Mouse (Mus musculus) regulatory T cell (primary cell): ENCODE measurements around the gene C2cd4d.

Experiments used
- in situ Hi-C: fragments of 300-600 bp; cut with MboI, MseI; formaldehyde crosslinking; loops from one replicate; pipeline ENCODE4 v1.15.1; 2025; ENCODE audit warnings: high pct_unique_total_duplicates

Gene C2cd4d

DNA sequence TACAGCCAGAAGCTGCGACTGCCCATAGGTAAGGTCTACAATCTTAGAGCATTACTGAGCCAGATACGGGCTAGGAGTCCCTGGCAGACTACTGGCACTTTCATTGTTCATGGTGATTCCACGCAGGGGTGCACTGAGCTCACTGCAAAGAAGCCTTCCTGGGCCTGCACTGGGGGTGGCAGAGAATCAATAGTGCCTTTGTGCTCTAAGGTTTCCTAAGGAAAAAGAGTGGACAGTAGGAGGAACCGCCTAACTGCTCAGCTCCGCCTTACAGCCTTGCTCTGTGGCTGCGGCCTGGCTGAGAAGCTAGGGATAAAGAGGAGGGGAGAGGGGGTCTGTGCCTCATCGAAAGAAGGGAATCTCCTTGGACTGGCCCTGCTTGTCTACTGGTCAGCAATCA, at the start of gene C2cd4d:
Gene C2cd4d, plus strand, starts transcription at position 301 of the 400 bp plus-strand sequence.
- in situ Hi-C loops: no loop called here

- in situ Hi-C loops: no loop called here
Measured at GRCm38 (mm10) chr3:94328681-94329080, 33.6 kb upstream of the C2cd4d start.

DNA sequence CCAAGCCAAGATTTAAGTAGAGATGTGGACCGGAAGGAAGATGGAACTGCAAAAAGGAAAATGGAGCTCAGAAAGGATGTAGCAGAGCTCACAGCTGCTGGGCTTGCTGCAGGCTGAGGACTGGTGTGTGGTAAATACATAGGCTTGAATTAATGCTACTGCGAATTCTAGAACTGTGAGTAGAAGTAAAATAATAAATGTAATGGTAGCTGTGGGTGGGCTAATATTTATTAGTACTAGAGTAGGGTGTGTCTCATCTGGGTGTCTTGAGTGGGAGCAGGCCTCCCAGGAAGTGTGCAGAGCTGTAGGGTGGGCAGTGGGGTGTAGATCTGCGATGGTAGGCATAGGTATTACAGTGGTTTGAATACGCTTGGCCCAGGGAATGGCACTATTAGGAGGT, 27.8 kb upstream of the C2cd4d start:
- in situ Hi-C loops: no loop called here

- in situ Hi-C loops: no loop called here
Measured at GRCm38 (mm10) chr3:94338522-94338921, 23.7 kb upstream of the C2cd4d start.

DNA sequence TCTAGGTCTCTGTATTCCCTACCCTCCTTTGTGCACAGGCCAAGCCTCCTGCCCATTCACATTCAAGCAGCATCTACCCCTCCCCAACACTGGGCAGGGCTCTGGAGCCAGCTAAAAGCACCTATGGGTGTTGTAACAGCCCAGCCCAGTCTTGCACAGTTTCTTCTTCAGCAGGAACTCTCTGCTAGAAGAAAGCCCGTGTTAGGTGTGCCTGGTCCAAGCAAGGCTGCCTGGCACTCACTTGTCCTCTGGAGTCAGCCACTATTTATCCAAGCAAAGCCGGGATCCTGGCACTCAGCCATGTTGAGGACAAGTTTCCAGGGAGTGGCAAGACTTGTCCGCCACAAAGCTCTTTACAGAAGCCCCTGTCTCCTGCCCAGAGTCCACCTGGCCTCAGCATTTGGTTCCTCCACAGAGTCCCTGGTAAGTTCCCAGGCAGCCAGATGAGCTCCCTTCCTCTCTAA, 20.2 kb upstream of the C2cd4d start, which contains the start of gene Them5:
Gene Them5, plus strand, starts transcription at position 141 of the 464 bp plus-strand sequence.
- in situ Hi-C loops: no loop called here

GRCm38 (mm10) chr3:94342552-94342951, 19.7 kb upstream of the C2cd4d start:
- in situ Hi-C loops: no loop called here

DNA sequence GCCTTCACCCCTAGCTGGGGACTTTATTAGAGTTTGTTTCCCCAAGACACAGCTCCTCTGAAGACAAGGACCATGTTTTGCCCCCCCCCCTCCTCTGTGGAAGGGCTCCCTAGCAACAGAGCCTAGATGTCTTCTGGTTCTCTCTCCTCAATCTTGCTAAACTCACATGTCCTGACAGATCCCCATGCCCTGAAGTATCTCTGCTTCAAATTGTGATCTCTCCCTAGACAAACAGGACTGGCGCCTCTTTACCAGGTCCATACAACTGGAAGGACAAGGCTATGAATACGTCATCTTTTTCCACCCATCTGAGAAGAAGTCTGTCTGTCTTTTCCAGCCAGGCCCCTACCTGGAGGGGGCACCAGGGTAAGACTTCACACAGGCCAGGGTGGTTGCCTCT, 18.1 kb upstream of the C2cd4d start:
- in situ Hi-C loops: no loop called here

- in situ Hi-C loops: no loop called here
Measured at GRCm38 (mm10) chr3:94344897-94345296, 17.3 kb upstream of the C2cd4d start.

DNA sequence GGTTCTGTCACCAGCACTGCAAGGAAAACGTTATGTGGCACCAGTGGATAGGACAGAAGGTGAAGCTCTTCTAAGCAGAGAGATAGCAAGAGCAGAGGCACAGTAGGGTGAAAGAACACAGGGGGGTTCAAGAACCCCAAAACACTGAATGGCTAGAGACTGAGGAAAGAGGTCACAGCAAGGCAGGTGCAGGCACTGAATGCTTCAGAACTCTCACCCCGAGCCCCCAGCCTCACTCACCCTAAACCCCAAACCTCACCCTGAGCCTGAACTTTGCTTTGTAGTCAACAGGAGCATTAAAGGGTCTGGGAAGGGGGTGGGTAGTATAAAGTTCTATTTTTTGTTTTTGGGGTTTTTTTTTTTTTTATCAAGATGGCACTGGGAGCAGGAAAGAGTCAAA, 14.1 kb upstream of the C2cd4d start:
- in situ Hi-C loops: no loop called here

DNA sequence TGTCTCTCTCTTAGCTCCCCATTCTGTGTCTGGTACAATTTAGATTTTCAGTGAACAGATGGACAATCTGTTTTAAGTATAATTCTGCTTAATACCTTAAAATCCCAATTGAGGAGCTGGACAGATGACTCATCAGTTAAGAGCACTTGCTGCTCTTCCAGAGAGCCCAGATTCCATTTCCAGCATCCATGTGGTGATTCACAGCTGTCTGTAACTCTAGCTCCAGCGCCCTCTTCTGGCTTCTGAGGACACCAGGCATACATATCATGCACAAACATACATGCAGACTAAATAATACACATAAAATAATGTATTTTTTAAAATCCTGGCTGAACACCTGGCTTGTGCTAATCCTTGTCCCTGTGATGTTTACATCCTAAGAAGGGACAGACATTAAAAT, 1.4 kb upstream of the C2cd4d start:
- in situ Hi-C loops: no loop called here

DNA sequence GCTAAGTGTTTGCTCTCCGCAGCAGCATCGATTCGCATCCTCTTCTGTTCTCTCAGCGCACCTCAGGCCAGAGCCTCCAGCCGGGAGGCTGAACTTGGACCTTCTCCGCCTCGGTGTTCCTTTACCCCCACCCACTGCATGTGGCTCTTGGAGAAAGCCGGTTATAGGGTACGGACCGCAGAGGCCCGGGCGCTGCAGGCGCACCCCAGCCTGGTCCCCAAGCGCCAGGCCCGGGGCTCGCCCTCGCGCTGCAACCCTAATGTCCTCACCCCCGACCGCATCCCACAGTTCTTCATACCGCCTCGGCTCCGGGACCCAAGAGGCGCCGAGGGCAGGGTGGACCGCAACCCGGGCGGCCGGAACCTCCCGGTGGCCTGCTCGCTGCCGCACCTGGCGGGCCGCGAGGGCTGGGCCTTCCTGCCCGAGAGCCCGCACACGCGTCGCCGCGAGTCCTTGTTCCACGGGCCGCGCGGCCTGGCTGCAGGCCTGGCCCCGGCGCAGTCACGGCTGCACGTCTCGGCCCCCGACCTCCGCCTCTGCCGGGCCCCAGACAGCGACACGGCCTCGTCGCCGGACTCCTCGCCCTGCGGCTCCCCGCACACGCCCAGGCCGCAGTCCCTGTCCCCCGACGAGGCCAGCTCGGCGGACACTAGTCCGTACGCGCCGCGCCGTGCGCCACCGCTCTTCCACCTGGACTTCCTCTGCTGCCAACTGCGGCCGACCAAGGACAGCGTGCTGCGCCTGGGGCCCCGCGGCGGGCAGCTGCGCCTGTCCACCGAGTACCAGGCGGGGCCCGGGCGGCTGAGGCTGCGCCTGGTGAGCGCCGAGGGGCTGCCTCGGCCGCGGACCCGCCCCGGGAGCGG, 1.3 kb downstream of the C2cd4d start:
- in situ Hi-C loops: no loop called here

DNA sequence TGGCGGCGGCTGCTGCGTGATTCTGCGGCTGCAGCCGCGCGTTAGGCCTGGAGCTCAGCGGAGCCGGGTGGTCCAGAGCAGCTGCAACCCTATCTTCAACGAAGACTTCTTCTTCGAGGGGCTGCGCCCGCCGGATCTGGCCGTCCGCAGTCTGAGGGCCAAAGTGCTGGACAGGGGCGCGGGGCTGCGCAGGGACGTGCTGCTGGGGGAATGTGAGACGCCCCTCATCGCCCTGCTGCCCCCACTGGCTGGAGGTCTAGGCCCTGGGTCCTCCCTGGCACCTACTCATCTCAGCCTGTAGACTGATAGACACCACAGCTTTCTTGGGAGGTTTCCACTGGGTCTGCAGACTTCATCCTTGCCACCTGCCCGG, 1.9 kb downstream of the C2cd4d start:
- in situ Hi-C loops: no loop called here

DNA sequence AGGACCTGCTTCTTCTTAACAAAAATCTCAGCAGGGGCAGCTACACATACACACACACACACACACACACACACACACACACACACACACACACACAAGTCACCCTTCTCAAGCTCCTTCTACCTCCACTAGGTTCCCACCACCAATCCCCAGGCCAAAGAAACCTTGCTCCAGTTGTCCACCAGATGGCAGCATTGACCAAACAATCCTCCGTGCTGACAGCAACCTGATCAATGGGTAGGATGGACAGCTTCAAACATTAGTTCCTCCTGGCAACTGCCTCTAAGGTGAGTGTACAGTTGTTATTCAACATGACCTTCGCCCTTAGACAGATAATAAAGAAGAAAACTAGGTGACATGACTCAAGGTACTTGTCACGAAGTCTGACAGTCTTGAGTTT, 4.5 kb downstream of the C2cd4d start:
- in situ Hi-C loops: no loop called here

GRCm38 (mm10) chr3:94367511-94367910, 5.3 kb downstream of the C2cd4d start:
- in situ Hi-C loops: no loop called here

- in situ Hi-C loops: no loop called here
Measured at GRCm38 (mm10) chr3:94368631-94369030, 6.4 kb downstream of the C2cd4d start.

GRCm38 (mm10) chr3:94369709-94370108, 7.5 kb downstream of the C2cd4d start:
- in situ Hi-C loops: no loop called here

DNA sequence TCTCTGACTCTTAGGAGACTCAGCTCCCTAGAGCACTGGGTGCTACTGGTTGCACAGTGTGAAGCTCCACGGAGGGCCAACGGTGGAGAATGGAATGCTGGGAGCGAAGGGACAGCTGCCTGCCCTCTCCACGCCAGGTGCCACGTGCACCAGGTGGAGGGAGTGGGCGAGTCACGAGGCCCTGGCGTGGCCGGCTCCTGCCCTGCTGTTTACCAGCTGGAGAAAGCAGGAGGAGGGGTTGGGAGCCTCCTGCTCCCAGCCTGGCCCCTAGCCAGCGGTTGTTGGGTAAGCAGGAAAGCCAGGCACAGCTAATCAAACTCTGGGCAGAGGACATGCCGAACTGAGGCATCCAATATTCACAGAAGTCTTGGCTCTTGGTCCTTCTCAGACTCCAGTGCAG, 9.4 kb downstream of the C2cd4d start:
- in situ Hi-C loops: no loop called here

DNA sequence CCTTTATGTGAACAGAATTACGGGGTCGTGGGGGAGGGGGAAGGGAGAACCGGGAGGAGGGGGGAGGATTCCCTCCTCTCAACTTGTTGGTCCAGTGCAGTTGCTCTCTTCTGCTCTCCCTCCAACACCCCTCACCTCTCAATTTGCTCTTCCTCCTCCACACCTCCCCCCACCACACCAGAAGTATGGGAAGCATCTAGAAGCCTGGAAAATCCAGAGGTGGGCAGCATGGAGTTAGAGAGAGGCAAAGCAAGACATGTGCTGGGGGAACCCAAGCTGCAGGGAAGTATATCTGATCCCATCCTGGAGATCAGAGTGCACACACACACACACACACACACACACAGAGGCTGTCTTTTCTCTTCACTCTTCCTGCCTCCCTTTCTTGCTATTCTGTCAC, 9.8 kb downstream of the C2cd4d start:
- in situ Hi-C loops: no loop called here

DNA sequence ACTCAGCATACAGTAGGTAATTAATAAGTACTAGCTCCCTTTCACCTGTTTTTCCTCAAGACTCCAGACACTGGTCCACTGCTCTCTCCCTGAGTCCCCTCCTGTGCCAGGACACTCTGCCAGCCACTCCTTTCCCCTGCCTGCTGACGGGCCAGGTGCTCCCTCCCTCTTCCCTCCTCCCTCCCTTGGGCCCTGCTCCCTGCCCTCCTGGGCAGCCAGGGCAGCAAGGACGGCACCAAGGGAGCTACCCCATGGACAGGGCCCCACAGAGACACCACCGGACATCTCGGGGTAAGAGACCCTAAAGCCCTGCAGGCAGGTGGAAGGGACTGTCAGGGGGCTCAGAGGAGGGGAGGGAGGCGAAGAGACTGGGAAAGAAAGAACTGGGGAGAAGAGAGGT, 10.4 kb downstream of the C2cd4d start, which contains the start of gene Rorc:
Gene Rorc, plus strand, starts transcription at position 154 of the 400 bp plus-strand sequence.
- in situ Hi-C loops: no loop called here

DNA sequence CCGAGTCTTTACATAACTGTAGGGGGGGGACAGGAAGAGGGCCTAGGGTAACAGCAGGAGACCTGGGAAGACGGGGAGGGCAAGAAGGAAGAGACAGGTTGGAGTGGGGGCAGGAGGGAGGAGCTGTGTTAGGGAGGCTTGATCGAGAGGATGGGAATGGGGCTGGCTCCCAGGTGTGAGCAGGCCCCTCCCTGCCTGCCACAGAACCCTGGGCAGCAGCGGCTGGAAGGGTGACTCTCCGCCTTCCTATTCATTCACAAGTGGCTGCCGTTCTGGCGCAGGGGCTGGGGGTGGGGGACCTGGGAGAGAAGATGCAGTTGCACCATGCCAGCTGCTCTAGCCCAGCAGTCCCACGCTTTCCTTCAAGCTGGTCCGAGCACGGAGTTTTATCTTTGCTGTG, 10.9 kb downstream of the C2cd4d start:
- in situ Hi-C loops: no loop called here

- in situ Hi-C loops: no loop called here
Measured at GRCm38 (mm10) chr3:94373597-94374011, 11.4 kb downstream of the C2cd4d start.

DNA sequence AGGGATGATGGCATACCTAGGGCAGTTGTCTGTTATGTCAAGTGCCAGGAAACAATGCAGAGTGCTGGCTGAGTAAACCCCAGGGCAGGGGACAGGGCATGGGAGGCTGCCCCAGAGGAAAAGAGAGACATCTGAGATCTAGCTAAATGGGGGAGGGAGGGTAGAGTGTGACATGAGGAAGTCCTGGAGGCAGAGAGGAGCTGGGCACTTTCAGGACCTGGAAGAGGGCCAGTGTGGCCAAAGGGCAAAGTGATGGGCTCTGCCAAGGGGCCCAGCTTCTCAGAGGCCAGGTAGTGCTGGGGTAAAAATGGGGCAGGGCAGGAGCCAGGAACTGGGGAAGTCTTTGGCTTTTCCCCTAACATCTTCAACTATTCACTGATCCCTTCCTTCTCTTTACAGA, 12.4 kb downstream of the C2cd4d start:
- in situ Hi-C loops: loop anchor here (5.0 to 25.0 kb wide), 2 partner anchors 68 to 1913 kb away; partner anchors contain the start of genes Fcgr1, Mrpl9 and Oaz3

DNA sequence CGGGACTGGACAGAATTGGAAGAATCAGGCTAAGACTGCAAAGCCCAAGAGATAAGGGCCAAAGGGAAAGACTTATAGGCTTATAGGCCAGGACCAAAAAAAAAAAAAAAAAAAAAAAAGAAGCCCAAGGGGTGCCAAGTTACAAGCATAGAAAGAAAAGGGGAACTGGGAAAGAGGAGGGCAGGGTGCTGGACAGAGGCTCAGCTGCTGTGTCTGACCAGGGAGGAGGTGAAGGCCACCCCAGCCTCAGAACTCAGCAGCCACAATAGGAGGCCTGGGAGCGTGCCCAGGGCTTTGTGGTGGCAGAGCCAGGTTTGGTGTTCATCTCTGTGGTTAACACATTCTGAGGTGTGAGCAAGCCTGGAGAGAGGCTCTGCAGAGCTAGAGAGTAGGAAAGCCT, 12.9 kb downstream of the C2cd4d start:
- in situ Hi-C loops: loop anchor here (5.0 to 25.0 kb wide), 2 partner anchors 67 to 1912 kb away; partner anchors contain the start of genes Fcgr1, Mrpl9 and Oaz3
